Mouse (Mus musculus) liver, embryonic 11.5 days (tissue): Measurements from ENCODE around the gene Fam84a. TPM values are rescaled to one million over a fixed set of nuclear protein-coding genes. Genes with fewer than 3 reads are reported as not detected.

Experiments used
- ATAC-seq: fragments of 200-750 bp; cut with Nextera tagmentation; replicated peaks from 2 replicates; pipeline ENCODE4 v1.8.0; 2017; ENCODE audit warnings: moderate number of reproducible peaks, mild to moderate bottlenecking, moderate TSS enrichment, moderate library complexity; ENCODE audit not compliant: low FRiP score
- DNase-seq: peaks from one replicate; pipeline ENCODE4 v3.0.0-alpha.2; 2017; ENCODE audit warnings: low spot score
- H3K27ac ChIP-seq: fragments of 300-500 bp; sonication (generic); 2 replicates; pipeline ENCODE4 v1.5.1; 2014; ENCODE audit warnings: mild to moderate bottlenecking, low read depth, low read length, control low read depth
- H3K27me3 ChIP-seq: fragments of 300-500 bp; sonication (generic); replicated peaks from 2 replicates; pipeline ENCODE4 v1.6.1; 2014; ENCODE audit warnings: low read length, mixed read lengths; ENCODE audit not compliant: control insufficient read depth, insufficient read depth
- H3K36me3 ChIP-seq: fragments of 300-500 bp; sonication (generic); 2 replicates; pipeline ENCODE4 v1.6.1; 2014; ENCODE audit warnings: mild to moderate bottlenecking, low read length, moderate library complexity, mixed read lengths; ENCODE audit not compliant: control insufficient read depth, insufficient read depth
- H3K4me1 ChIP-seq: fragments of 300-500 bp; sonication (generic); replicated peaks from 2 replicates; pipeline ENCODE4 v1.6.1; 2014; ENCODE audit warnings: low read length, mixed read lengths; ENCODE audit not compliant: control insufficient read depth, insufficient read depth
- H3K4me2 ChIP-seq: fragments of 300-500 bp; sonication (generic); 2 replicates; pipeline ENCODE4 v1.6.1; 2014; ENCODE audit warnings: mild to moderate bottlenecking, control low read depth, moderate library complexity
- H3K4me3 ChIP-seq: fragments of 300-500 bp; sonication (generic); 2 replicates; pipeline ENCODE4 v1.5.1; 2014; ENCODE audit warnings: low read depth, low read length, control low read depth
- H3K9ac ChIP-seq: fragments of 300-500 bp; sonication (generic); 2 replicates; pipeline ENCODE4 v1.6.1; 2014; ENCODE audit warnings: low read depth, low read length, control low read depth
- H3K9me3 ChIP-seq: fragments of 300-500 bp; sonication (generic); 2 replicates; pipeline ENCODE4 v1.6.1; 2016; ENCODE audit warnings: low read length, inconsistent platforms, mixed read lengths; ENCODE audit not compliant: control insufficient read depth
- WGBS: fragments of 180-500 bp; shearing (Covaris S2); extraction: QIAGEN DNeasy Blood & Tissue Kit; methylation state at CpG from one replicate; pipeline ENCODE4 v1.1.7; 2014; 5-methylcytosine and 5-hydroxymethylcytosine counted together
- polyA plus RNA-seq: library from polyadenylated mRNA; unstranded; fragments of >200 nt; fragmentation: Nextera tagmentation; extraction: Ambion mirVana; gene quantifications from 2 replicates; pipeline ENCODE4 v1.2.1, GENCODE M21; 2014

Fam84a gene
- polyA plus RNA-seq, 1 experiment from 2014 or later = 2.6 TPM

GRCm38 (mm10) chr12:14149843-14150567 is 1.8 kb downstream of the Fam84a start:
- Histone ChIP-seq H3K36me3 (no peaks in the 10 kb centered on the region), H3K4me3 (peak overlapping the region; percentile 46), H3K9ac (no peak overlapping the region), H3K27me3 (peaks cover 45% of the 10 kb centered on the region), H3K4me2 (peak overlapping the region; percentile 68), H3K4me1 (no peaks in the 10 kb centered on the region), H3K27ac (no peak overlapping the region), H3K9me3 (no peaks in the 10 kb centered on the region)
- 1% methylated on average over 59 of the region's 59 CpGs for WGBS
- ATAC-seq (no peak; the same call in 1 of the 2 replicates), DNase-seq (peak; percentile 46)

GRCm38 (mm10) chr12:14149022-14149842 is 2.6 kb downstream of the Fam84a start:
- ATAC-seq = no peak
- Histone ChIP-seq H3K27me3 (peaks cover 45% of the 10 kb centered on the region), H3K36me3 (no peaks in the 10 kb centered on the region), H3K4me1 (no peaks in the 10 kb centered on the region), H3K27ac (no peak overlapping the region), H3K9ac (no peak overlapping the region), H3K4me2 (peak overlapping the region; percentile 68), H3K4me3 (peak overlapping the region; percentile 46), H3K9me3 (no peaks in the 10 kb centered on the region)
- DNase-seq = no peak
- WGBS = 7% methylated on average over 27 of the region's 27 CpGs

- no peak overlapping the region for H3K9ac ChIP-seq
- ATAC-seq (no peak), DNase-seq (no peak)
- H3K27me3 ChIP-seq = no peaks in the 10 kb centered on the region
- no peaks in the 10 kb centered on the region for H3K36me3 ChIP-seq
- no peak overlapping the region for H3K27ac ChIP-seq
- WGBS = 74% methylated on average over 1 of the region's 1 CpGs
- no peak overlapping the region for H3K4me2 ChIP-seq
- no peaks in the 10 kb centered on the region for H3K4me1 ChIP-seq
- no peak overlapping the region for H3K4me3 ChIP-seq
- no peaks in the 10 kb centered on the region for H3K9me3 ChIP-seq
These were observed 14.8 kb downstream of the Fam84a start for GRCm38 (mm10) chr12:14137046-14137445.

GRCm38 (mm10) chr12:14114730-14115129 is 37.1 kb downstream of the Fam84a start:
- no peak overlapping the region for H3K4me2 ChIP-seq
- H3K9me3 ChIP-seq = no peaks in the 10 kb centered on the region
- no peak overlapping the region for H3K9ac ChIP-seq
- H3K27me3 ChIP-seq = no peaks in the 10 kb centered on the region
- no peaks in the 10 kb centered on the region for H3K4me1 ChIP-seq
- no peaks in the 10 kb centered on the region for H3K36me3 ChIP-seq
- WGBS = 75% methylated on average over 6 of the region's 6 CpGs
- H3K4me3 ChIP-seq = no peak overlapping the region
- ATAC-seq (no peak), DNase-seq (no peak)
- H3K27ac ChIP-seq = no peak overlapping the region

GRCm38 (mm10) chr12:14096944-14097343 is 54.9 kb downstream of the Fam84a start:
- H3K36me3 ChIP-seq = no peaks in the 10 kb centered on the region
- H3K9me3 ChIP-seq = no peaks in the 10 kb centered on the region
- no peaks in the 10 kb centered on the region for H3K4me1 ChIP-seq
- ATAC-seq = no peak
- H3K4me2 ChIP-seq = no peak overlapping the region
- H3K9ac ChIP-seq = no peak overlapping the region
- H3K27me3 ChIP-seq = no peaks in the 10 kb centered on the region
- H3K27ac ChIP-seq = no peak overlapping the region
- H3K4me3 ChIP-seq = no peak overlapping the region
- no peak for DNase-seq
